Mouse (Mus musculus) lung, embryonic 16.5 days (tissue): Measurements from ENCODE around the gene Ggt6. TPM values are rescaled to one million over a fixed set of nuclear protein-coding genes. Genes with fewer than 3 reads are reported as not detected.
A peak's percentile ranks its signal among the peaks of the same experiment; 100 is the strongest.

Experiments used
- ATAC-seq: fragments of 200-750 bp; cut with Nextera tagmentation; 2 replicates; pipeline ENCODE4 v1.8.0; 2017; ENCODE audit warnings: low read depth, mild to moderate bottlenecking, moderate library complexity
- H3K27ac ChIP-seq: fragments of 300-500 bp; sonication (generic); 2 replicates; pipeline ENCODE4 v1.5.1; 2014; ENCODE audit warnings: mild to moderate bottlenecking, control low read depth, low read length
- H3K27me3 ChIP-seq: fragments of 300-500 bp; sonication (generic); 2 replicates; pipeline ENCODE4 v1.6.1; 2014; ENCODE audit warnings: low read depth, low read length, mixed read lengths; ENCODE audit not compliant: control insufficient read depth, insufficient read depth
- H3K36me3 ChIP-seq: fragments of 300-500 bp; sonication (generic); 2 replicates; pipeline ENCODE4 v1.6.1; 2014; ENCODE audit warnings: low read length; ENCODE audit not compliant: control insufficient read depth, insufficient read depth
- H3K4me1 ChIP-seq: fragments of 300-500 bp; sonication (generic); replicated peaks from 2 replicates; pipeline ENCODE4 v1.6.1; 2014; ENCODE audit warnings: low read length, mixed read lengths; ENCODE audit not compliant: control insufficient read depth, insufficient read depth
- H3K4me2 ChIP-seq: fragments of 300-500 bp; sonication (generic); 2 replicates; pipeline ENCODE4 v1.6.1; 2014; ENCODE audit warnings: low read depth, low read length, control low read depth
- H3K4me3 ChIP-seq: fragments of 300-500 bp; sonication (generic); 2 replicates; pipeline ENCODE4 v1.5.1; 2014; ENCODE audit warnings: mild to moderate bottlenecking, low read length, control low read depth
- H3K9ac ChIP-seq: fragments of 300-500 bp; sonication (generic); 2 replicates; pipeline ENCODE4 v1.6.1; 2014; ENCODE audit warnings: low read length, control low read depth
- H3K9me3 ChIP-seq: fragments of 300-500 bp; sonication (generic); 2 replicates; pipeline ENCODE4 v1.6.1; 2016; ENCODE audit warnings: low read length; ENCODE audit not compliant: control insufficient read depth
- WGBS: fragments of 180-500 bp; shearing (Covaris S2); extraction: QIAGEN DNeasy Blood & Tissue Kit; methylation state at CpG from one replicate; pipeline ENCODE4 v1.1.7; 2014; 5-methylcytosine and 5-hydroxymethylcytosine counted together
- polyA plus RNA-seq: library from polyadenylated mRNA; unstranded; fragments of >200 nt; fragmentation: Nextera tagmentation; extraction: Ambion mirVana; gene quantifications from 2 replicates; pipeline ENCODE4 v1.2.1, GENCODE M21; 2015

Gene Ggt6
- polyA plus RNA-seq, 1 experiment from 2014 or later, result not detected

DNA sequence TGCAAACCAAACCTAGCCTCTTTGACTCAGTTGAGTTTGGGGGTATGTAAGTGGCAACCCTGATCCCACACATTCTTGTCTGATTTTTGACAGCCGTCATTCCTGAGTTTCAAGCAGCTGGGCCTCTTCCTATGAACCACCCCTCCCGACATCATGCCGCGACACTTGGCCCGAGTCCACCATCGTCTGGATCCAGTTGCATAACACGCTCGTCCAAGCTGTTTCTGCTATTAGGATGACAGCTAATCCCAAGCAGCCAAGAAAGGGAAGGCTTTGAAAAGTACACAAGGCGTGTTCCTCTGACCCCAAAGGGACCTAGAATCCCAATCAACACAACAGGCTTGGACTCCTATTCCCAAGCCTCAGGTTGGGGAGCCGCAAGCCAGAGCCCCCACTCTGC lies 38.3 kb upstream of the Ggt6 start:
- Histone ChIP-seq H3K9ac (no peak overlapping the region), H3K4me1 (peaks cover 46% of the 10 kb centered on the region), H3K27me3 (no peaks in the 10 kb centered on the region), H3K4me3 (no peak overlapping the region), H3K27ac (peak overlapping the region; percentile 94), H3K36me3 (peaks cover 17% of the 10 kb centered on the region), H3K4me2 (peak overlapping the region; percentile 15; the same call in 1 of the 2 replicates), H3K9me3 (no peaks in the 10 kb centered on the region)
- 29% methylated on average over 10 of the region's 10 CpGs for WGBS
- peak; percentile 86 for ATAC-seq

- Histone ChIP-seq H3K4me1 (peaks cover 53% of the 10 kb centered on the region), H3K9me3 (no peaks in the 10 kb centered on the region), H3K27ac (peak overlapping the region; percentile 93), H3K4me2 (no peak overlapping the region), H3K36me3 (peaks cover 19% of the 10 kb centered on the region), H3K9ac (peak overlapping the region; percentile 39), H3K4me3 (no peak overlapping the region), H3K27me3 (no peaks in the 10 kb centered on the region)
- 0 out of 2 replicates have a peak, but pooled peaks have one; percentile 3 for ATAC-seq
- WGBS, result 68% methylated on average over 8 of the region's 8 CpGs
These were observed 37.4 kb upstream of the Ggt6 start for GRCm38 (mm10) chr11:72397811-72398525.

GRCm38 (mm10) chr11:72401068-72401467 lies 34.3 kb upstream of the Ggt6 start:
- 64% methylated on average over 12 of the region's 12 CpGs for WGBS
- Histone ChIP-seq H3K9ac (no peak overlapping the region), H3K4me3 (no peak overlapping the region), H3K36me3 (peaks cover 19% of the 10 kb centered on the region), H3K9me3 (no peaks in the 10 kb centered on the region), H3K4me1 (peaks cover 55% of the 10 kb centered on the region), H3K27me3 (no peaks in the 10 kb centered on the region), H3K4me2 (no peak overlapping the region), H3K27ac (peak overlapping the region; percentile 83)
- no peak for ATAC-seq

GRCm38 (mm10) chr11:72402017-72402416 lies 33.3 kb upstream of the Ggt6 start:
- H3K4me1 ChIP-seq, result peaks cover 60% of the 10 kb centered on the region
- WGBS, result 55% methylated on average over 5 of the region's 5 CpGs
- no peak for ATAC-seq
- no peaks in the 10 kb centered on the region for H3K9me3 ChIP-seq
- peak overlapping the region; percentile 26; the same call in 1 of the 2 replicates for H3K9ac ChIP-seq
- no peaks in the 10 kb centered on the region for H3K27me3 ChIP-seq
- no peak overlapping the region for H3K4me3 ChIP-seq
- peak overlapping the region; percentile 83 for H3K27ac ChIP-seq
- H3K4me2 ChIP-seq, result peak overlapping the region; percentile 9; the same call in 1 of the 2 replicates
- peaks cover 19% of the 10 kb centered on the region for H3K36me3 ChIP-seq

- no peak overlapping the region for H3K4me3 ChIP-seq
- H3K27ac ChIP-seq, result peak overlapping the region; percentile 83
- WGBS, result 88% methylated on average over 12 of the region's 12 CpGs
- H3K9me3 ChIP-seq, result no peaks in the 10 kb centered on the region
- ATAC-seq, result no peak
- H3K36me3 ChIP-seq, result peaks cover 19% of the 10 kb centered on the region
- H3K4me2 ChIP-seq, result no peak overlapping the region
- H3K9ac ChIP-seq, result no peak overlapping the region
- peaks cover 62% of the 10 kb centered on the region for H3K4me1 ChIP-seq
- no peaks in the 10 kb centered on the region for H3K27me3 ChIP-seq
These were observed 32.4 kb upstream of the Ggt6 start for GRCm38 (mm10) chr11:72402969-72403368.

- WGBS, result 43% methylated on average over 4 of the region's 4 CpGs
- Histone ChIP-seq H3K4me3 (no peak overlapping the region), H3K9me3 (no peaks in the 10 kb centered on the region), H3K4me2 (peak overlapping the region; percentile 92), H3K9ac (peak overlapping the region; percentile 29; the same call in 1 of the 2 replicates), H3K27me3 (no peaks in the 10 kb centered on the region), H3K4me1 (peaks cover 69% of the 10 kb centered on the region), H3K36me3 (peaks cover 8% of the 10 kb centered on the region), H3K27ac (peak overlapping the region; percentile 94)
- no peak for ATAC-seq
These were observed 29.8 kb upstream of the Ggt6 start for GRCm38 (mm10) chr11:72405532-72405931.

DNA sequence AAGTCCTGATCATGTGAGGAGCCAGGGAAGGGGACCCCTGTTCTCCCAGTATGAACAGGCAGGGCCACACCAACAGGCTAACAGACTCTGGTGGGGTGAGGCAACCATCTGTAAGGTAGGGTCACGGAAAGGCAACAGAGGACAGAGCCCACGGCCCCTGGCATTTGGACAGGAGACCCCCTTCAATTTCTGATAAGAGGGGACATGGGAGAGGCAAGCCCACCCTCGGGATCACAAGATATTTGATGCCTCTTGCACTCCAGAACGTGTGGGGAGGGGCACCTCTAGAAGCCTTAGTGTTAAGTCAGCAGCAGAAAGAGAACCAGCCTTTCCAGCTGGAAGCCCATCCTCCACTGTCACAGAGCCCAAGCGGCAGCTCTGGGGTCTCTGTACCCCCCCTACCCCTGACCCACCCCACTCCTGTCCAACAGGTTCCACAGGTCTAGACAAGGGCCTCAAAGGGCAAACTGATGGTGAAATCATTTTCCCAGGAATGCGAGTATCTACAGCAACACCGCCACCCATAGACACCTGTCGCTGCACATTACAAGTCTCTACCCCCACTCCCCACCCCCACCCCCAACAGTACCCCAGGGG lies 29.1 kb upstream of the Ggt6 start:
- WGBS, result 31% methylated on average over 8 of the region's 8 CpGs
- peaks cover 3% of the 10 kb centered on the region; the same call in 1 of the 2 replicates for H3K36me3 ChIP-seq
- peak overlapping the region; percentile 93 for H3K9ac ChIP-seq
- H3K9me3 ChIP-seq, result no peaks in the 10 kb centered on the region
- H3K27me3 ChIP-seq, result no peaks in the 10 kb centered on the region
- H3K4me3 ChIP-seq, result no peak overlapping the region
- peaks cover 68% of the 10 kb centered on the region for H3K4me1 ChIP-seq
- peak overlapping the region; percentile 92 for H3K4me2 ChIP-seq
- H3K27ac ChIP-seq, result peak overlapping the region; percentile 94
- ATAC-seq, result peak; percentile 57

DNA sequence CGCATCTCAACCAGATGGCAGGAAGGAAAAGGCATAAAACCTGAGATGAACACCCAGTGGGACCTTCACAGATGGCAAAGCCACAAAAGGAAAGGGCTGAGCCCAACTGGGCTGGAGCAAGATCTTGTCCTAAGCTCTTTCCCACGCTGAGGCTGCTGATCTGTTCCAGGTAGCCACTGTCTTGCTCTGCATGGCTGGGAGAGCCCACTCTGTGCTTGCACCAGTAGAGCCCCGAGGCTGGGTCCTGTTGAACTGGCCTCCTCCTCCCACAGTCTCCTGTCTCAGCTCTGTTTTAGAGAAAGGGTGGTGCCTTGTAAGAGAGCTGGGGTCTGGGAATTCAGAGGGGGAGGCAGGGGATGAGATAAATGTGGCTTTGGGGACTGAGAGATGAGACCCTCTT lies 28.2 kb upstream of the Ggt6 start:
- no peak for ATAC-seq

DNA sequence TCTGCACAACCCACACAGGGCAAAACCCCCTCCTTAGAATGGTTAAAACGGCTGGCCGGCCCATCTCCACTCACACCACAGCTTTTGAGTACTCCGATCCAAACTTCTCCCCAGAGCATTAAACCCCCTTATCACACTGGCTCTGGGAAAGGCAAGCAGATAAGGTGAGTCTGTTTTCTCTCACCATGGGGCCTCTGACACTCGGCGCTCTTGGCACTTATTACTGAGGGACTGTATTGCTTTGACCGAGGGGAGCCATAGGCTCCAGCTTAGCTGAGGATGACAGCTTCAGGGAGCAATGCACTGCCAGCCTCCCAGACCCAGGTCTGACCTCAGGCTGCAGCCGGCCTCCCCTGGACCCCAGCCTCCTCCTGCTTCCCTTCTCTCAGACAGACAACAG lies 27.8 kb upstream of the Ggt6 start:
- ATAC-seq, result no peak
- H3K27me3 ChIP-seq, result no peaks in the 10 kb centered on the region
- peak overlapping the region; percentile 94 for H3K27ac ChIP-seq
- peak overlapping the region; percentile 92 for H3K4me2 ChIP-seq
- peak overlapping the region; percentile 93 for H3K9ac ChIP-seq
- H3K4me1 ChIP-seq, result peaks cover 61% of the 10 kb centered on the region
- H3K36me3 ChIP-seq, result 0 out of 2 replicates have a peak, but pooled peaks cover 3% of the 10 kb centered on the region
- H3K9me3 ChIP-seq, result no peaks in the 10 kb centered on the region
- 8% methylated on average over 7 of the region's 7 CpGs for WGBS
- H3K4me3 ChIP-seq, result peak overlapping the region; percentile 96

More for the DNA sequence above, 28.2 kb upstream of the Ggt6 start:
- Histone ChIP-seq H3K27me3 (no peaks in the 10 kb centered on the region), H3K4me3 (peak overlapping the region; percentile 96; the same call in 1 of the 2 replicates), H3K27ac (peak overlapping the region; percentile 94), H3K9me3 (no peaks in the 10 kb centered on the region), H3K36me3 (peaks cover 3% of the 10 kb centered on the region; the same call in 1 of the 2 replicates), H3K4me1 (peaks cover 63% of the 10 kb centered on the region), H3K4me2 (peak overlapping the region; percentile 92), H3K9ac (peak overlapping the region; percentile 93; the same call in 1 of the 2 replicates)
- WGBS, result 25% methylated on average over 3 of the region's 3 CpGs
